ENCODE assay signal across 20 mouse cellular contexts in the genomic region with DNA sequence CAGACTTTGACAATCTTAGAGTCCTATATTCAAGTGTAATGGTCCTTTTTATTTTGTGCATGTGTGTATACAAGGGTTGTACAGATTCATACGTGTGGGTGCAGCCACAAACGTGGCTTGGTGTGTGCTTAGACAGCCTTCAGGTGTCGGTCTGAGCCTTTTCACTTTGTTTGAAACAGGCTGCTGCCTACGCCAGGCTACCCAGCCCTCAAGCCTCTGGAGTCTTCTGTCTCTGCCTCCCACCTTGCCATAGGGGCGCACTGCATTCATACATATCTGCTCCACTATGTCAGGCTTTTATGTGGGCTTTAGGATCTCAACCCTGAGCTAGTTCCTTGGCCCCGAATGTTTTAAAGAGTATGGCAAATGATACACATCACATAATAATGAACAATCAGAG.
DNase-seq lines count a peak whose midpoint lies in the region; TF ChIP-seq lines count a peak whose summit lies in the region.
"Had no signal": no experiment of that assay in that cellular context is flagged by ENCODE, and none has a peak within 500 bp of the region (broad histone marks: within the 10 kb centered on the region; RNA-seq: fewer than 3 reads in every experiment).

No protein-coding gene starts in this region.

- H3K4me3 ChIP-seq in left cerebral cortex, adult 2 months, result no peak overlapping the region
- no peak overlapping the region for H3K4me3 ChIP-seq in cortical plate, adult 2 months (ENCODE audit: insufficient read depth, low read length)
- H3K4me3 ChIP-seq: embryonic facial prominence, embryonic 10.5 days; embryonic facial prominence, embryonic 12.5 days; forebrain, embryonic 13.5 days; forebrain, embryonic 15.5 days had no signal

- no peak for TF ChIP-seq CTCF in left cerebral cortex, adult 2 months (IDR thresholded peaks at IDR 0.05)
- TF ChIP-seq CTCF in cortical plate, adult 2 months (IDR thresholded peaks at IDR 0.05; ENCODE audit: extremely low read depth, insufficient read depth, low read length), result no peak

- H3K27ac ChIP-seq in left cerebral cortex, adult 2 months, result peak overlapping the region; percentile 71; the same call in 1 of the 2 replicates
- peak overlapping the region; percentile 71; the same call in 1 of the 2 replicates for H3K27ac ChIP-seq in cortical plate, adult 2 months (ENCODE audit: insufficient read depth, low read length)
- H3K27ac ChIP-seq: embryonic facial prominence, embryonic 10.5 days; embryonic facial prominence, embryonic 12.5 days; forebrain, embryonic 13.5 days; forebrain, embryonic 15.5 days had no signal

- peaks cover 4% of the 10 kb centered on the region for H3K4me1 ChIP-seq in cortical plate, adult 2 months (ENCODE audit: control insufficient read depth, insufficient read depth, low read length)
- H3K4me1 ChIP-seq: embryonic facial prominence, embryonic 10.5 days; embryonic facial prominence, embryonic 12.5 days; forebrain, embryonic 13.5 days; forebrain, embryonic 15.5 days had no signal

- intact Hi-C loops in left cerebral cortex, adult 2 months (cut with DNase I), result no loop called here

- peak; percentile 33 for DNase-seq in heart, adult 11 months
- DNase-seq in heart, adult 9 months (ENCODE audit: low spot score in 2 of 2), result no peak
- no peak for DNase-seq in left cerebral cortex, adult 2 months (ENCODE audit: extremely low spot score in 1 of 2, low spot score in 2 of 2)
- no peak for DNase-seq in left cerebral cortex, adult 8-10 months (ENCODE audit: low spot score in 2 of 2)
- DNase-seq in brain, adult 2 months (ENCODE audit: low read depth, low spot score), result peak; percentile 29
- DNase-seq in spleen, postnatal 36 days (ENCODE audit: low spot score in 2 of 2), result no peak
- DNase-seq: adrenal gland, adult 2 months; adrenal gland, postnatal 10 days; adrenal gland, postnatal 25 days; cerebellum, adult 11-12 months; cerebellum, adult 2 months; cerebellum, adult 9-10 months; cerebellum, postnatal 10 days; cerebellum, postnatal 25 days; forebrain, postnatal 0 days had no signal

- no peak for TF ChIP-seq POLR2A in cortical plate, adult 2 months (IDR thresholded peaks at IDR 0.05; ENCODE audit: extremely low read depth, insufficient read depth, low read length)

Comparison
In these comparisons a context has a peak if more than half of its experiments do, and no peak if none do; other contexts are left out.
1. DNase-seq: peak in heart, adult 11 months (single experiment) and brain, adult 2 months (single experiment); none in heart, adult 9 months (0 of 2), left cerebral cortex, adult 2 months (0 of 2), left cerebral cortex, adult 8-10 months (0 of 2) and spleen, postnatal 36 days (0 of 2).